Mouse (Mus musculus): ENCODE data around the gene Vwa5b2.

Gene Vwa5b2

DNA sequence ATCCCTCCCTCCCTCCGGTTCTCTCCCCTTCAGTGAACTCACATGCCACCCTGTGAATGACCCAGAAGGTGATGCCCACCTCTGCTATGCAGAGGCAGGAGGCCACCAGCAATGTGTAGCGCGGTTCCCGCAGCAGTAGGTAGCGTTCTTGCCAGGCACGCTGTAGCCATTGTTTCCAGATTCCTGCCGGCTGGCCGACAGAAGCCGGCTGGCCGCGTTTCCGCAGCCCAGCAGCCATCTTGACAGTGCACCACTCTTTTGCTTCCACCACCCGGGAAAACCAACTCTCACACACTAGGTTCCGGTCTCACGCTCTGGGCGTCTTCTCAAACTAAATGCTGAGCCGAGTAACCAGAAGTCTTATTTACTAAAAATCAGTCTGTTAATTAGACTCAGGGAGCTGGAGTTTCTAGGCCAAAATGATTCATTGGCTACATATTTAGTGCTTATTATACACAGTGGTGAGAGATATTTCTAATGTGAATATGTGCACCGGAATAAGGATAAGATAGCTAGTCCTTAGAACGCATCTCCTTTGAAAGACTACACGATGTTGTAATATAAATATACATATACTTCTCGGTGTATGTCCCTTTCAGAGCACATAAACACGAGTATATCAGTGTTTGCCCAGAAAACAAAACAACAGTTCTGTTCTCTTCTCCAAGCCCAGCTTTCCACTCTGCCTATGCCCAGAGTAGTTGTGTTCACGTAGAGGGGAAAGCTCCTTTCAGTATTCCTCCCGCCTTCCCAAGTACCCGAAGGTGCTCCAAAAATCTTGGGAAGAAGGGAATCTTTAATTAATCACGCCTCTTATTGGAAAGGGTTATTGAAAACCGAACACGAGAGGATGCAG lies 21.5 kb downstream of the Vwa5b2 start:
- DNase-seq (ENCODE audit: low spot score), result peak; percentile 69

DNA sequence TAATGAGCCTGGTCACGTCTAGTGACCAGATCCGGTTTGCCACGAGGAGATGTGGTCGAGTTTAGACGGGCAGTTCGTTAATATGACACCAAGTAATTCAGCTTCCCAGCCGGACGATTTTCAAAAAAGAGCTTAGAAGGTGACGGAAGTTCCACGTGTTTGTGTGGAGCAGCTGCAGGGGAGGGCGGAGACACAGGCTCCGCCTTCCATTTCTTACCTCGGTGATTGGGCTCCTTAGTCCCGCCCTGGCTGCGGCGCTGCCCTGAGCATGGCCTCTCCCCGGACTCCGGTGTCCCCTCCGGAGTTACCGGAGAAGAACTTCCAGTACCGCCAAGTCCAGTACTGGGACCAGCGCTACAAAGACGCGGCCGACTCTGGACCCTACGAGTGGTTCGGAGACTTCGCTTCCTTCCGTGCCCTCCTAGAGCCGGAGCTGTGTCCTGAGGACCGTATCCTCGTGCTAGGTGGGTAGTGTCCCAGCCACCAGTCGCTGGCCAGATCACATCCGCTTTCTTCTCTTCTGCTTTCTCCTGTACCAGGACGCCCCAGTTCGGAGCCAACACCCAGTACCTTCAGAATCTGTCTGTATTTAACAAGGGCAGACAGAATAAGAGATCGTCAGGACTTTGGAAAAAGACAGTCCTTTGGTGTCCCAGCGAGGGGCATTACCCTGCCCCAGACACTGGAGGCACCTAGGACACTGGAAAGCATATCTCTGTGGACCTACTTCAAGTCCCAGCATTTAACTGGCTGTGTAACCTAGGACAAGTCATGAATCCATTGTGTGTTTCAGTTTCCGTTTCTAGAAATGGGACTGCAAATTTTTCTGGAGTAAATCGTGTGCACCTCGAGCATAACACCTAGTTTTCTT lies 22.3 kb downstream of the Vwa5b2 start, which contains the start of the genes Eef1akmt4, Gm49333 and Alg3:
Eef1akmt4 (plus strand) TSS at position 237 of the 871 bp plus-strand sequence.
Gm49333 (plus strand) TSS at position 254 of the 871 bp plus-strand sequence.
Alg3 (minus strand) TSS at position 379 of the 871 bp plus-strand sequence.
- DNase-seq (ENCODE audit: low spot score), result peak; percentile 92

DNA sequence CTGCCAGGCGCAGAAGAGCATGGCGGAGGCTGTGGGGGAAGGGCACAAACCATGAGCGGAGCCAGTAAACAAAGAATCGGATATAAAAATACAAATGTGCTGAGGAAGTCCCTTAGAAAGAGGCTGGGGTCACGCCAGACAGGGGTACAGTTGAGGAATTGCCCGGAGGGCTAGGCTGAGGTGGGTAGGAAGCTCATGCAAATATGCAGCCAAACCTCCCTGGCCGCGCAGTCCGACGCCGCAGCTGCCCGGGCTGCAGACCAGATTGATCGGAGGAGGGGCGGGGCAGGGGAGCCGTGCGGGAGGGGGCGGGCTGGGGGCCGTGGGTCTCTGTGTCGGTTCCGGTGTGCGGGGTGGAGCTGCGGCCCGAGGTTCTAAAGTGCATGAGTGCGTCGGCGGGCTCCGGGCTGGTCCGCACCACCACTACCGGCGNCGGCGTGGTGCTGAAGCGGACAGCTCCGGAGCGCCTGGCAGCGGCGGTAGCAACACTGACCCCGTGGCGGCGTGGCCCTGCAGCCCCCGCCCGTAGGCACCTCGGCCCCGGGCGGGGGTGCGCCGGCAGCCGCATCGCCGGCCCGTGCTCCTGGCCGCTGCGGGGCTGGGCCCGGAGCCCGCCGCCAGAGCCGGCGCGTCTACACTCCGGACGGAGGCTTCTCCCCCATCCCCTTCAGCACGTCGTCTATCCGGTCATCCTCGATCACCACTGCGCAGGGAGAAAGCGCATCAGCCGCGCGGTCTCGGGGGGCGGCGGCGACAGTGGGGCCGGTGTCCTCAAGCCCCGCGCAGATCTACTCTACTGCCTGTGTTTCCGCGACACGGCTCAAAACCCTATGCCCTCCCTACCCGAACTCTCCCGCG lies 30.5 kb downstream of the Vwa5b2 start:
- DNase-seq (ENCODE audit: low spot score), result no peak

DNA sequence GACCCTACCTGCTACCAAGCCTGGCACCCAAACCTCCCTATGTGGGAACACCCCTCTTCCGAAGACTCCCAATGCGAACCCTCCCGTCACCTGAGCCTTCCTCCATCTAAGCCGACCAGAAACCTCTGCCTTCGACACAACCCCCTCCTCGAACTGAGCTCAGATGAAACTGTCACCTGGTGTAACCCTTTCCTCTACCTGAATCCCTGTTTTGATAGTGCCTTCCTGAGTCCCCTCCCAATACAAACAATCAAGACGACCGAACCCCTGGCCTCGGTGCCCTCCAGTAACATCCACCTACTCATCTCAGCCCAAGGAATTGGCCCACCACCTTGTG lies 31.1 kb downstream of the Vwa5b2 start:
- DNase-seq (ENCODE audit: low spot score), result no peak

DNA sequence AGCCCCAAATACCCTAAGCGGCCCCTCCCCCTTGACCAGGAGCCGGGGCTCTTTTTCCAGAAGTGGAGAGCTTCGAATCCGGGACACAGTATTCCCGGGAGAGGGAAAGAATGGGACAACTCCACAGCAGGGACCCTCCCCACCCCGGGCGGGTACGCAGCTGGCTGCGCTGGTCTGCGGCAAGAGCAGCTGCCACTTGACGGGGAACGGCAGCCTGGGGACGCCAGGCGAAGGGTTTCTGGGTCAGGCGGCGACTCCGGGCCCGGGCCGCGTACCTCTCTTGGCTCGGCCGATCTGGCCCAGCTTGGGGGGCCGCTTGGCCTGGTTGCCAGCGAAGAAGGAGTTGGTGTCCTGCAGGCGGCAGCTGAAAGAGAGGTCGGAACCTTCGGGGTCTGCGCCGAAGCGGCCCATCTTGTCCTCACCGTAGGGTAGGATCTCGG lies 31.5 kb downstream of the Vwa5b2 start:
- DNase-seq (ENCODE audit: low spot score), result no peak

DNA sequence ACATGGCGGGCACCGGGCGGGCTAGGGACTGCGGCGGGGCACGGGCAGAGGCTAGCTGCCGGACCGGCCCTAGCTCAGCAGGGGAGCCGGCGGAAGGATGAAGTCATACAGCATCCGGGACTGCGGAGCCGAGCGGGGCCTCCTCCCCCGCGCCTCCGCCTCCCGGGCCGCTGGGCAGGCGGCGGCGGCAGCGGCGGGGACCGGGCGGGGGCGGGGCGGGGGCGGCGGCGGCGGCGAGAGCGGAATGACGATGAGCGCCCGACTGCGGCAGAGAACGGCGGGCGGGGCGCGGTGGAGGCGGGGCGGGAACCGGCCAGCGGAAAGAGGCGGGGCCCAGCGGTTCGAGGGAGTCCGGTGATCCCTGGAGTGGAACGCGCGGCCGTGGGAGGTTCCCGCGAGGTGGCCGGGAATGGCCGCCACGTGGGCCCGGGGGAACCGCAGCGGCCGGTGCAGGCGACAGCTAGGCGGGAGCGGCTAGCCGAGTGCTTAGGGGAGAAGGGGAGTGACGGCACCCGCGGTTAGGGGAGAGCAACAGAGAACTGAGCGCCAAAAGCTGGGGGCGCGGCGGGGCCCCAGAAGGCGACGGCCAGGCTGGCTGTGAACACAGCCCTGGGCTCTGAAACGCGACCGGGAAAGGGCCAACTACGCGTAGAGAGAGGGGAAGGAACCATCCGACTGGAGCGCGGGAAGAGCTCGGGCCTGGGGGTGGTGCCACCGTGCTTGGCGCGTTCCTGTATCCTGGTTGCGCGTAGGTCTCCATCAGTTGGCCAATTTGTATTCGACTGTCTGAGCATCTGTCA lies 32.1 kb downstream of the Vwa5b2 start, which contains the start of gene Camk2n2:
Camk2n2 (minus strand) TSS at position 97 of the 800 bp plus-strand sequence.
- peak; percentile 55 for DNase-seq (ENCODE audit: low spot score)

DNA sequence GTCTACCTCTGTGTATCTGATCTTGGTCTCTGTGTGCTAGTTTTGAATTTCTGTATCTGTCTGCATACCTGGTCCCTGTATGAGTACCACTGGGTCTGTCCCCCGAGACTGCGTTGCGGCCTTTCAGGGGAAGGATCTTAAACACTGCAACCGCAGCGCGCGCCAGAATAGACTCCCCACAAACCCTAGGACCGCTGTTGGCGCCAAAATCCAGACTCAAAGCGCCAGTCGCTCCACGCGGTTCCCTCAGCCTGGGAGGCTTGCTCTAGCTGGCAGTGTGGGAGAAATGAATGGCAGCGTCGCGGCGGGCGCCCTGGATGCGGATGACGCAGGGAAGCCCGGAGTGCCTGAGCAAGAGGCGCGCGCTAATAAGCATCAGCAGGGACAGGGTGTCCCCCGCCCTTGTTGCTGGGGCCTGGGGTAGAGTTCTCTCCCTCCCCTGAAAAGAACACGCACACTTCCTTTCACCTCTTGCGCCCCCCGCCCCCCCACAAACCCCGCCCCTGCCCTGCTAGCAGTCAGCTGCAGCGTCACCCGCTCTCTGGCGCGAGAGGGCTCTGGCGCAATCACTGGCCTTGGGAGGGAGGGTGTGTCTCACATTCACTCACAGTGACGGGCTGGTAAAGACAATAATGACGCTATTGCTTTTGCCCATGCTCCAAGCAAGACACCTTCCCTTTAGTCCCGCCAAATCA lies 32.9 kb downstream of the Vwa5b2 start:
- peak; percentile 68 for DNase-seq (ENCODE audit: low spot score)

DNA sequence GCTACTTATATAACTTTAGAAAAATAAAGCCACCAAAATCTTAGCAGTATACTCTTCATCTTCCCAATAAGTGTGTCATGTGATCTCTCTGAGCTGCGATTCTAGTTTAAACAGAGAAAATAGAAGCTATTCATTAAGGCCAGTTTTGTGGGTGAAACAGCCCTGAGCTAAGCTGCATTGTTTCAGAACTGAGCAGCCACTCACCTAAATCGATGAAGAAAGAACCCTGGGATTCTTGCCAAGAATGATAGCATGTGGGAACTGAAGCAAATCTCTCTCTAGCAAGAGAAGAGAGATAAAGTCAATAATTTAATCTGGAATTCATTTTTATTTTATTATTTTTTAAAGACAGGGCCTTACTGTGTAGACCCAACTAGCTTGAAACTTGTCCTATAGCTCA lies 33.9 kb downstream of the Vwa5b2 start:
- DNase-seq (ENCODE audit: low spot score), result no peak

DNA sequence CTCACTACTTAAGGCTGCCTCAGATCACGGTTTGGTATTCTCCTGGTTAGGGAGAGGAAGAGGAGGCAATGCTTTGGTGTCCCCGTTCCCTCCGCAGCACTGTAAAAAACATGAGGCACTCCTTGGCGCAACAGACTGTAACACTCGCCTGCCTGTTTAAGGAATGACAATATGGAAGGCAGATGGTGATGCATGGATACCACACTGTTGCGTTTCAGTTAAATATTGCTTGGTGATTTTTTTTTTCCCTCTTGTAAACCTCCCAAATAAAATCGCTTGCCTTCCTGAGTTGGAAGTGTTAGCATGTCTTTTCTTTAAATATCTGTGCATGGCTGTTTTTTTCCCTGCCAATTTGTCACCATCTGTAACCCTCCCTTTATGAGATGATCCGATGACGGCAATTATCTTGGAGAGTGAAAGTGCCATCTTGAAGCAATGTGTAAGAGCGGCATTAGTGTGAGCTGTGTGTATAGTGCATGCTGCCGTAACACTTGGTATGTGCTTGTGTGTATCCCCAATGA lies 39.7 kb downstream of the Vwa5b2 start:
- no peak for DNase-seq (ENCODE audit: low spot score)

DNA sequence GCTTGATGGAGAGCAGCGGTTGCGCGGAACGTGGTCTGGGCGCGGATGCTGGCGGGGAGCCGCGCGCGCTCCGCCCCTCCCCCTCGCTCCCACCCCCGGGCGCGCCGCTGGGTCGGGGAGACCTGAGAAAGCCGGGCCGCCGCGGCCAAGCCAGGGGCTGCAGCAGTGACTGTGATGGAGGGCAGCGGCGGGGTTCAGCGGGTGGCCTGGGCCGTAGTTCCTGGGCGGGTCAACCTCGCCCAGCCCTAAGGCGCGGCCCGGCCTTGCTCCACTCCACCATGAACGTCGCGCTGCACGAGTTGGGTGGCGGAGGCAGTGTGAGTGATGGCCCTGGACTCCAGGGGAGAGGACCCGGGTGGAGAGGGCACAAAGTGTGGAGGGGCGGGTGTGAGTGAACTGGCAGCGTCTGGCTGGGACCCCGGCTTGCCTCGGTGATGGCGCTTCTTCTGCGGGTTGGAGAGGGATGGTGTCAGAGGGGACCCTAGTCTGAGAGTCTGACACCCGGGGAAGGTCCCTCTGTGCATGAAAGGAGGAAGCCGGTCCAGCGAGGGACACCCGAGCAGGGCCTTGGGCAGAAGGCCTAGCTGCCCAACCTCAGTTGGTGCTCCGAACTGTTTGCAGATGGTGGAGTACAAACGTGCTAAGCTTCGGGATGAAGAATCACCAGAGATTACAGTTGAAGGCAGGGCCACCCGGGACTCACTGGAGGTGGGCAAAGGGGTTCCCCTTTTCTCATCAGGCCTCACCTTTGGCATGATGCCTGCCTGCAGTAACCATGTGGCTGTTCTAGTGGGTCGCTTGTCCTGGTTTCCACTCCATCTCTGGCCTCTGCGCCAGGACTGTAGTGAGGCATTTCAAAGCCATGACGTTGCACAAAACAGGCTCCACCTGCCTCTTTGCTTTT lies 40.7 kb downstream of the Vwa5b2 start, which contains the start of gene Ece2:
Ece2 (plus strand) TSS at position 98 of the 904 bp plus-strand sequence.
- DNase-seq (ENCODE audit: low spot score), result no peak

DNA sequence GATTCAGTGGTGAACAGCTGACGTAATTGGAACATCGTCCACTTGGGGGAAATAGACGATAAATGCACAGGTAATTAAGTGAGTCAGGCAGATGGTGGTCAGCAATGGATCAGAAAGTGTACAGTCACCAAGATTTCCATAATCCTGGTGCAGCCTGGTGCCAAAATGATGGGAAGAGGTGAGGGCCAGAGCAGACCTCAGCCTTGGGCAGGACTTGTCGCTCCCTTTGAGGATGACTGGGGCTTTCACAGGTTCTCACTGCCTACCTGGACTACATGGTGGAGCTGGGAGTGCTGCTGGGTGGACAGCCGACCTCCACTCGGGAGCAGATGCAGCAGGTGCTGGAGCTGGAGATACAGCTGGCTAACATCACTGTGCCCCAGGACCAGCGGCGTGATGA lies 48.1 kb downstream of the Vwa5b2 start:
- DNase-seq (ENCODE audit: low spot score), result no peak

DNA sequence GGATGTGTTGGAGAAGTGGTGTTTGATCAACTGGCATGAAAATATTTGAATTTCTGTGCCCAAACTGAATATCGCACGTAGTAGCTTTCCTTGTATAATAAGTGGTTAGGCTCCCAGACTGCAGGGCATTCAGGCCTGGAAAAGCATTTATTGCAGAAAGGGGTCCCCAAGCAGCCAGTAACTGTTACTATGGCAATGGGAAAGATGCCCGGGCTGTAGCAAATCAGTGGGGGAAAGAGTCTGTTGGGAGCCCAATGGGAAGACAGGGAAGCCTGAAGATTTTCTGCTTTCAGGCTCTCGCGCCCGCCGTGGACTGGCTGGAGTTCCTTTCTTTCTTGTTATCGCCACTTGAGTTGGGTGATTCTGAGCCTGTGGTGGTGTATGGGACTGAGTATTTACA lies 49.1 kb downstream of the Vwa5b2 start:
- no peak for DNase-seq (ENCODE audit: low spot score)

DNA sequence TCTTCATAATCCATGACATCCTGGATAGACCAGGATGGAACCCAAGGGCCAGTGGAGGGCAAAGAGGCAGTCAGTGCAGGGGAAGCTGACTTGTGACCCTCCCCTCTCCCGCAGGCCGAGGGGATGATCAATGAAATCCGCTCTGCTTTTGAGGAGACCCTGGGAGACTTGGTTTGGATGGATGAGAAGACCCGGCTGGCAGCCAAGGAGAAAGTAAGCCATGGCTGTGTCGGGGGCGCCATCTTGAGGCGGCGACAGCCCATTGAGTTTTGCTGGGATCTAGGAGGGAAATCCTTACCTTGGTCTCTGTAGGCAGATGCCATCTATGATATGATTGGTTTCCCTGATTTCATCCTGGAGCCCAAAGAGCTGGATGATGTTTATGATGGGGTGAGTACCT lies 52.9 kb downstream of the Vwa5b2 start:
- peak; percentile 56 for DNase-seq (ENCODE audit: low spot score)

DNA sequence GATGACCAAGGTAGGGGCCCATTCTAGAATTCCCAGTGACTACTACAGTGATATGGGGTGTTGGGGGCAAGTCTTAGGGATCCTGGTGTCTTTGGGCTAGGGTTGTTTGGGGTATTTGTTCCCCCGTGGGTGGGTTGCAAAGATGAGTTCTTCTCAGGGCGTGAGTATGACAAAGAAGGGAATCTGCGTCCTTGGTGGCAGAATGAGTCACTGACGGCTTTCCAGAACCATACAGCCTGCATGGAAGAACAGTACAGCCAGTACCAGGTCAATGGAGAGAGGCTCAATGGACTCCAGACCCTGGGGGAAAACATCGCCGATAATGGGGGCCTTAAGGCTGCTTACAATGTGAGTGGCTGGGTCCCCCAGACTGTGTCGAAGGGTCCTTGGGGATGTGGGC lies 54.6 kb downstream of the Vwa5b2 start:
- DNase-seq (ENCODE audit: low spot score), result no peak

DNA sequence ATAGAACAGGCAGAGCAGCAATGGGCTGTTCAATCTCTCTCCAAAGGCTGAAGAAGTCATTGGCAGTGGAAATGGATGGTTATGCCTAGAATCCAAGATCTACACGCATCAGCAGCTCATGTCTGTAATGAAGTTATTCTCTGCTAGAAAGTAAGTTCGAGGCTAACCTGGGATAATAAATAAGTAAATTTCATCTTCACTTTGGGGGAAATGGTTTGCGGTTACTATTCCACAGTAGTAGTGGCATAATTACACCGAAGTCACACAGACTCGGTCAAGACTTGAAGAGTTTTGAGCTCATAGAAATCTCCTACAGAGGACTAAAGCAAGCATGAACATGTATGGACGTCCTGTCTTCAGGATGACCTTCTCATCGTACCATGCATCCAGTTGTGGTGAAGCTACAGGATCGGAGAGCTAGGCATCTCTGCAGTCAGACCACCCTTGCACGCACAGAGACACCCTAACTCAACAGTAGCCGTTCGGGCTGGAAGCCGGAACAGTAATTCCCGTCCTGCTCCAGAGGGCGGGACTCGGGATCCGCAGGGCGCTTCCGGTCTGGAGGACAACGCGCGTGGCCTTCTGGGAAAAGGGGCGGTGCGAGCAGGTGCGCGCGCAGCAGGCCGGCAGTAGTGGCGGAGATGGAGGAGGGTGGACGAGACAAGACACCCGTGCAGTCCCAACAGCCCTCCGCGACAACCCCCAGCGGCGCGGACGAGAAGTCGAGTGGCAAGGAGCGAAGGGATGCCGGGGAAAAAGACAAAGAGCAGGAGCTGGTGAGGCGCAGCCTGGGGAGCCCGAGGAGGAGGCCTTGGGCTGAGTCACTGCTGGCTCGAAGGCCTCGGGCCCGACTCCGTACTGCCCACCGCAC lies 62.0 kb downstream of the Vwa5b2 start, which contains the start of gene Psmd2:
Psmd2 (plus strand) TSS at position 577 of the 871 bp plus-strand sequence.
- DNase-seq (ENCODE audit: low spot score), result peak; percentile 96

DNA sequence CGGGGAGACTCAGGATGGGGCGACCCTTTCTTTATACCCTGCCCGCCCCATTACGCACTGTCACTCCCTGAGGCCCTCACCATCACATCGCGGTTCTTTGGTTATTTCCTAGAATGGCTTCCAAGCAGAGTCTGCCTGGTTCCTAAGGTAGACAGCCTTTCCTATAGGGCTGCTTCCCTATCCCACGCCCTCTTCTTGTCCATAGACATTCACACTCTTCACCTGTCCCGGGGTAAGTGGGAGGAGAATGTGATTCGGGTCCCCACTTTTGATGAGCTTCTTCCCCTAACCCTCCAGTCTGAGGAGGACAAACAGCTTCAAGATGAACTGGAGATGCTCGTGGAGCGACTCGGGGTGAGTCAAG lies 62.7 kb downstream of the Vwa5b2 start:
- no peak for DNase-seq (ENCODE audit: low spot score)

DNA sequence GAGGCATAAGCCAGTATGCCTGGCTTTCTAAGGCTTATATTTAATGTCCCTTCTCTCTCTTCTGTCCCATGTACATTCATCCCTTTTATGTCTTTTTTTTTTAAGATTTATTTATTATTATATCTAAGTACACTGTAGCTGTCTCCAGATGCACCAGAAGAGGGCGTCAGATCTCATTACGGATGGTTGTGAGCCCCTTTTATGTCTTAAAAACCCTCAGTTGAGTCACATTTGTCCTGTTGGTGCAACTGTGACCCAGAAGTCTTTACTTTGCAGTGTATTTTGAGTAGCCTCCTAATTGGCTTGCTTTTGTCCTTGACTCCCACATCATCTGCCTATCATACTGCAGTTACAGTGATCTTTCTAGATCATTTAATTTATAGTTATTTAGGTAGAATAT lies 64.0 kb downstream of the Vwa5b2 start:
- no peak for DNase-seq (ENCODE audit: low spot score)

Measured in lung, postnatal 25 days (tissue).